Mouse (Mus musculus): ENCODE measurements around the gene Rims4. TPM values are rescaled to one million over a fixed set of nuclear protein-coding genes. Genes with fewer than 3 reads are reported as not detected.

Gene Rims4
- total and polyA plus RNA-seq, 3 experiments = not detected

DNA sequence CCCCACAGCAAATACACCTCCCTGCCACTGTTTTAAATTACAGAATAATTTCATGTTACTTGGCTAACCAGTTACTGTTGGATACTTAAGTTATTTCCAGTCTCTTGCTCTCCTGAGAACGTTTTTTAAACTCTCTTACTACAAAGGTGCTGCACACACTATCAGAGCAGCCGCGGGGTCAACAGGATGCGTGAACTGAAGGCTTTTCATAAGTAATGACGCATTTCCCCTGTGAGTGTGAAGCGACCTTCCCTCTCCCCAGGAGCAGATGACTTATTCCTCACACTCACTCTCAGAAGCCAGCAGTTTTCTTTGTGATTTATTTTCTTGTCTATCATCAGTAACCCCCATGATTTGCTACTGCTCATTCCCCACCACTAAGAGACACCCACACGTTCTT lies 13.7 kb upstream of the Rims4 start:
- Histone ChIP-seq H3K9ac (ENCODE audit: control insufficient read depth, low read depth, low read length, poor library complexity, severe bottlenecking) (no peak overlapping the region), H3K4me1 (ENCODE audit: control insufficient read depth in 1 of 2, insufficient read depth in 2 of 2, low read length in 2 of 2) (no peaks in the 10 kb centered on the region), H3K36me3 (ENCODE audit: control insufficient read depth in 1 of 2, insufficient read depth in 2 of 2, low read length in 2 of 2) (no peaks in the 10 kb centered on the region; a peak in 1 of 4 replicates), H3K9me3 (replicated peaks; ENCODE audit: insufficient read depth, low read length) (no peaks in the 10 kb centered on the region), H3K4me3 (ENCODE audit: control insufficient read depth in 1 of 2, insufficient read depth in 1 of 2, low read depth in 2 of 2, low read length in 2 of 2) (no peak overlapping the region), H3K27ac (ENCODE audit: control insufficient read depth, low read depth, low read length) (no peak overlapping the region), H3K27me3 (ENCODE audit: control insufficient read depth in 1 of 2, insufficient read depth in 2 of 2, low read length in 2 of 2) (peaks cover 6 to 11% of the 10 kb centered on the region in 2 experiments), H3K79me2 (ENCODE audit: control insufficient read depth, insufficient read depth, low read length, poor library complexity) (no peaks in the 10 kb centered on the region)
- DNase-seq (ENCODE audit: low read depth, low spot score) = no peak
- no peak for TF ChIP-seq KAT2A (conservative IDR thresholded peaks at IDR 0.05; ENCODE audit: low read depth, low read length)
- TF ChIP-seq GABPA (IDR thresholded peaks at IDR 0.05; ENCODE audit: low read depth, low read length) = no peak
- TF ChIP-seq POLR2AphosphoS5 (IDR thresholded peaks at IDR 0.05; ENCODE audit: borderline replicate concordance, low read depth, low read length) = no peak

DNA sequence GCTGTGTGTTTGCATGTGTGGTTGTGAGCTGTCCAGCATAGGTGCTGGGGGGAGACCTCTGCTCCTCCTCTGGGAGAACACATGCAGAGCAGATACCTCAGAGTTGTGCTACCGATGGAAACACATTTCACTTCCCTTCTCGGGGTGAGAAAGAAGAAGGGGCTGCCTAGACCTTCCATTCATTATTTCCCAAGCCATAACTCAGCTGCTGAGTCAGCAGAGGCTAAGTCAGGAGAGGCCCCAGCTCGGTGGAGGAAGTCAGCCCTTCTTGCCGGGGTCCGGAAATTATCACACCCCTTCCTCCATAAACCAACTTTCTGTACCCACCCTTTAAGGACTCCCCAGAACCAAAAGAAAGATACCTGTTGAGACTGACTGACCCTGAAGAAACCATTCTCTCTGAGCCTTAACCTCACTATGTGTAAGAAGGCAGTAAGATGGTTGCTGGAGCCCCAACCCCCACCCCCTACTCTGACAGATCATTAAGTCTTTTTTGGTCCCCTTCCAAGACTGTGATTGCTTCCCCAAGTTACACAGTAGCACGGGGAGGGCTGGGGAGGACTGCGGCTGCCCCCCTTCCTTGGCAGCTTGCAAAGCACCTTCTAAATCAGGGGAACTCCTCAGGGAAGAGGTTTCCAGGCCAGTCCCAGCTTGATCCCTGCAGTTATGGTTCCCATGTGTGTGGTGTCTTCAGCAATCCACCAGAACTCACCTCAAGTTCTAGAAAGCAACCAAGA lies 10.1 kb upstream of the Rims4 start:
- TF ChIP-seq TBP (IDR thresholded peaks at IDR 0.05; ENCODE audit: low read depth, low read length) (no peak), MEF2A (IDR thresholded peaks at IDR 0.05; ENCODE audit: extremely low read depth, insufficient replicate concordance, low read depth, low read length, poor library complexity, severe bottlenecking) (no peak), EP300 (IDR thresholded peaks at IDR 0.05; ENCODE audit: low read depth in 1 of 2, low read length in 2 of 2) (no peak), CTCF (IDR thresholded peaks at IDR 0.05 in 2 of 3, conservative IDR thresholded peaks at IDR 0.05 in 1 of 3; ENCODE audit: control insufficient read depth in 1 of 3, insufficient read depth in 1 of 3, low read depth in 2 of 3, low read length in 3 of 3, poor library complexity in 1 of 3, severe bottlenecking in 1 of 3) (no peak), ETS1 (IDR thresholded peaks at IDR 0.05; ENCODE audit: low read depth, low read length) (no peak), MAX (IDR thresholded peaks at IDR 0.05; ENCODE audit: low read length) (no peak), ZC3H11A (IDR thresholded peaks at IDR 0.05; ENCODE audit: low read depth, low read length) (no peak), NRF1 (IDR thresholded peaks at IDR 0.05; ENCODE audit: insufficient read depth, low read depth, low read length, poor library complexity, severe bottlenecking) (no peak), CHD1 (IDR thresholded peaks at IDR 0.05; ENCODE audit: low read depth, low read length) (no peak), ELF1 (IDR thresholded peaks at IDR 0.05; ENCODE audit: low read depth, low read length) (no peak), POLR2AphosphoS2 (IDR thresholded peaks at IDR 0.05; ENCODE audit: low read length) (no peak)
- Histone ChIP-seq H3K4me1 (ENCODE audit: control insufficient read depth in 1 of 2, insufficient read depth in 2 of 2, low read length in 2 of 2) (no peaks in the 10 kb centered on the region), H3K27ac (ENCODE audit: control insufficient read depth, low read depth, low read length) (no peak overlapping the region), H3K36me3 (ENCODE audit: control insufficient read depth in 1 of 2, insufficient read depth in 2 of 2, low read length in 2 of 2) (no peaks in the 10 kb centered on the region), H3K9me3 (replicated peaks; ENCODE audit: insufficient read depth, low read length) (no peaks in the 10 kb centered on the region), H3K9ac (ENCODE audit: control insufficient read depth, low read depth, low read length, poor library complexity, severe bottlenecking) (no peak overlapping the region), H3K27me3 (ENCODE audit: control insufficient read depth in 1 of 2, insufficient read depth in 2 of 2, low read length in 2 of 2) (peaks cover 3 to 4% of the 10 kb centered on the region in 2 experiments), H3K79me2 (ENCODE audit: control insufficient read depth, insufficient read depth, low read length, poor library complexity) (no peaks in the 10 kb centered on the region), H3K4me3 (ENCODE audit: control insufficient read depth in 1 of 2, insufficient read depth in 1 of 2, low read depth in 2 of 2, low read length in 2 of 2) (no peak overlapping the region)
- no peak for DNase-seq (ENCODE audit: low read depth, low spot score)
